Mouse (Mus musculus) neural tube, embryonic 14.5 days (tissue): Measurements from ENCODE around the gene Lrpap1. TPM values are rescaled to one million over a fixed set of nuclear protein-coding genes. Genes with fewer than 3 reads are reported as not detected.

Source experiments
- ATAC-seq: fragments of 200-750 bp; cut with Nextera tagmentation; 2 replicates; pipeline ENCODE4 v1.8.0; 2017; ENCODE audit warnings: low read depth, mild to moderate bottlenecking, moderate TSS enrichment, moderate library complexity
- H3K27ac ChIP-seq: fragments of 300-500 bp; sonication (generic); 2 replicates; pipeline ENCODE4 v1.5.1; 2014; ENCODE audit warnings: low read depth, mild to moderate bottlenecking, control low read depth, low read length, moderate library complexity, mixed read lengths
- H3K27me3 ChIP-seq: fragments of 300-500 bp; sonication (generic); 2 replicates; pipeline ENCODE4 v1.6.1; 2014; ENCODE audit warnings: low read length; ENCODE audit not compliant: control insufficient read depth, insufficient read depth
- H3K36me3 ChIP-seq: fragments of 300-500 bp; sonication (generic); 2 replicates; pipeline ENCODE4 v1.6.1; 2014; ENCODE audit warnings: low read length, mixed read lengths; ENCODE audit not compliant: control insufficient read depth, insufficient read depth
- H3K4me1 ChIP-seq: fragments of 300-500 bp; sonication (generic); 2 replicates; pipeline ENCODE4 v1.6.1; 2014; ENCODE audit warnings: low read length; ENCODE audit not compliant: control insufficient read depth, insufficient read depth
- H3K4me2 ChIP-seq: fragments of 300-500 bp; sonication (generic); 2 replicates; pipeline ENCODE4 v1.6.1; 2014; ENCODE audit warnings: mild to moderate bottlenecking, low read depth, low read length, control low read depth
- H3K4me3 ChIP-seq: fragments of 300-500 bp; sonication (generic); 2 replicates; pipeline ENCODE4 v1.5.1; 2014; ENCODE audit warnings: low read depth, low read length, control low read depth, mixed read lengths
- H3K9ac ChIP-seq: fragments of 300-500 bp; sonication (generic); replicated peaks from 2 replicates; pipeline ENCODE4 v1.6.1; 2014; ENCODE audit warnings: low read depth, mild to moderate bottlenecking, control low read depth, low read length, mixed read lengths
- H3K9me3 ChIP-seq: fragments of 300-500 bp; sonication (generic); 2 replicates; pipeline ENCODE4 v1.6.1; 2016; ENCODE audit warnings: low read length; ENCODE audit not compliant: control insufficient read depth
- WGBS: fragments of 180-500 bp; shearing (Covaris S2); extraction: QIAGEN DNeasy Blood & Tissue Kit; methylation state at CpG from one replicate; pipeline ENCODE4 v1.1.7; 2014; 5-methylcytosine and 5-hydroxymethylcytosine counted together
- polyA plus RNA-seq: library from polyadenylated mRNA; unstranded; fragments of >200 nt; fragmentation: Nextera tagmentation; extraction: Ambion mirVana; gene quantifications from 2 replicates; pipeline ENCODE4 v1.2.1, GENCODE M21; 2014

The Lrpap1 gene
- polyA plus RNA-seq, 1 experiment from 2014 or later, result 156 TPM

DNA sequence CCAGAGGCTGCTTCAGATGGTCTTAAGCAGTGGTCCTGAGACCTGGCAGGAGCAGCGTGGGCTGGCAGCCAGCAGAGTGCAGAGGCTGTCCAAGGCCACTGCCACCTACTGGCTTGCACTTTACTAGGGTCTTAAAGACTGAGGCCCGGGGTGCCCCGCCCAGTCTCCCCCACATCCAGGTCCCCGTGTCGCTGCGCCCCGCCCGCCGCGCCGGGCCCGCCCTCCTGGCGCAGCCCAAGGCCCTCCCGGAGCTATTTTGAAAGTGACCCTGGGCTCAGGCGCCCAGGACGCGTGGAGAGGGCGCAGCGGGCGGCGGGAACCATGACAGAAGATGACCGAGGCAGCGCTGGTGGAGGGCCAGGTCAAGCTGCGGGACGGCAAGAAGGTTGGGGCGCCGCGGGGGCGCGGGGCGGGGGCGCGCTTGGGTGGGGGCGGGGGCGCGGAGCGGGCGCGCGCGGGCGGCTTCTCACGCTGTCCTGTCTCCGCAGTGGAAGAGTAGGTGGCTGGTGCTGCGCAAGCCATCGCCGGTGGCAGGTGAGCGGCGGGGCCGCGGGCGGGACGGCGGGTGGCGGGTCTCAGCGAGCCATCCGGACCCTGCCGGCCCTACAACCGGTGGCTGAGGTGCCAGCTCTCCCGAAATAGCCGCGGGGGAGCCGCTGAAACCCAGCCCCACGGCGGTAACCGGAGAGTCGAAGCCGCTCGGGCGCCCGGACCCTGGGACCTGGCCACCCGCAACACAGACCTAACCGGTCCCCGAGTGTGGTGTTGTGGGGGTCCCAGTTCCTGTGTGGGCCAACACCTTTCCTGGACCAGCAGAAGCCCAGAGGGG, 48.7 kb downstream of the Lrpap1 start, which contains the start of gene Dok7:
Gene Dok7 (plus strand): TSS at position 163 of the 829 bp plus-strand sequence.
- Histone ChIP-seq H3K4me2 (peak within 1 kb of the TSS; percentile 94), H3K4me3 (peak within 1 kb of the TSS; percentile 56), H3K4me1 (no peaks in the 10 kb centered on the region), H3K36me3 (no peaks in the 10 kb centered on the region), H3K9ac (peak within 1 kb of the TSS; percentile 63), H3K27me3 (no peaks in the 10 kb centered on the region), H3K9me3 (no peaks in the 10 kb centered on the region), H3K27ac (0 out of 2 replicates have a peak within 1 kb of the TSS, but pooled peaks have one; percentile 16)
- under 1% methylated on average over 55 of the region's 74 CpGs for WGBS
- ATAC-seq, result peak; percentile 78

DNA sequence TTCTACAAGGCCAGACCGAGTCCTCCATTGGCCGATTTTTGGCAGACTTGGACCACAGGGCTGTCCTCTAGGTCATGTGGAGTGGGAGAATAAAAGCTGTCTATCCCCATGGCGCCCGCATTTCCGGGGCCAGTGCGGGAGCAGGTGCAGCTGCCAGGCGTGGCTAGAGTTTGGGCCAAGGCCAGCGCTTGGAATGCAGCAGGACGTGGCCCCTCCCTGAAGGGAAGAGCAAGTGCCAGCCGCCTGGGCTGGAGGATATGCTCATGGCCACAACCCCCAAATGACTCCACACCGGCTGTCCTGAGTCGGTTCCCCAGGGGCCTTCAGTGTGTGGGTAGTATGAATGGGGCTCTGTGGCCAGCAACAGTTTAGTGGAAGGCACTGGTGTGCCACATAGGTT, 50.5 kb downstream of the Lrpap1 start:
- H3K4me3 ChIP-seq, result no peak overlapping the region
- no peaks in the 10 kb centered on the region for H3K9me3 ChIP-seq
- H3K4me1 ChIP-seq, result no peaks in the 10 kb centered on the region
- no peaks in the 10 kb centered on the region for H3K36me3 ChIP-seq
- WGBS, result 55% methylated on average over 12 of the region's 12 CpGs
- H3K4me2 ChIP-seq, result no peak overlapping the region
- ATAC-seq, result peak; percentile 35; the same call in 1 of the 2 replicates
- H3K27ac ChIP-seq, result no peak overlapping the region
- H3K27me3 ChIP-seq, result no peaks in the 10 kb centered on the region
- no peak overlapping the region for H3K9ac ChIP-seq

DNA sequence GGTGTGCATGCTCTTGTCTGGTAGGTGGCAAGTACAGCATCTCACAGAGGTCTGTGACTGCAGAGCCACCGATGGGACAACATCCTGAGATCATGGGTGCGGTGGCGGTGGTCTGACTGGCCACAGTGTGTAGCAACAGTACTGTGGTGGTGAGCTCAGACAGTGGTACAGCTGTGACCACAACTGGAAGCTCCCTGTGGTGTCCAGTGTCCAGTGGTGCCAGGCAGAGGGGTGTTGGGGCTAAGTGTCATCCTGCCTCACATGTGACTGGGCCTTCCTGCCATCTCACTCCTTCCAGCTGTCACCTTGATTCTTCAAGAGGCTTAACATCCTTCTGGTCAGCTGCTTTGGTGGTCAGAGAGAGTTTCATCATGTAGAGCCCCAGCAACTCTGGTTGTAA, 50.9 kb downstream of the Lrpap1 start:
- no peak overlapping the region for H3K4me3 ChIP-seq
- no peak for ATAC-seq
- no peak overlapping the region for H3K9ac ChIP-seq
- no peak overlapping the region for H3K4me2 ChIP-seq
- H3K27me3 ChIP-seq, result no peaks in the 10 kb centered on the region
- H3K27ac ChIP-seq, result no peak overlapping the region
- H3K4me1 ChIP-seq, result no peaks in the 10 kb centered on the region
- H3K36me3 ChIP-seq, result no peaks in the 10 kb centered on the region
- 82% methylated on average over 3 of the region's 3 CpGs for WGBS
- no peaks in the 10 kb centered on the region for H3K9me3 ChIP-seq

DNA sequence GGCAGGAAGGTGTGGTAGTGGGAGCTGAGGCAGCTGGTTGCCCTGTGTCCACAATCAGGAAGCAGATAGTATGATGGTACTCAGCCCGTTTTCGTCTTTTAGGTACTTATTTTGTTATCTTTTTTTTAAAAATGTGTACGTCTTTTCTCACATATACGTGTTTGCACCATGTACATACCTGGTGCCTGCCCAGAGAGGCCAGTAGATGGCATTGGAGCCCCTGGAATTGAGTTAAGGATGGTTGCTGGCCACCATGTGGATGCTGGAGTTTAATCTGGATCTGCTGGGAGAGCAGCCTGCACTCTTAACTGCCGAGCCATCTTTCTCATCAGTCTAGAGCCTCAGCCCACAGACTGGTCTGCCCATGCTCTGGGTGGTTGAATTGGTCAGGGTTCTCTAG, 55.0 kb downstream of the Lrpap1 start:
- Histone ChIP-seq H3K36me3 (no peaks in the 10 kb centered on the region), H3K4me1 (no peaks in the 10 kb centered on the region), H3K9me3 (no peaks in the 10 kb centered on the region), H3K27ac (no peak overlapping the region), H3K4me3 (no peak overlapping the region), H3K9ac (no peak overlapping the region), H3K4me2 (no peak overlapping the region), H3K27me3 (no peaks in the 10 kb centered on the region)
- 80% methylated on average over 5 of the region's 5 CpGs for WGBS
- ATAC-seq, result no peak

DNA sequence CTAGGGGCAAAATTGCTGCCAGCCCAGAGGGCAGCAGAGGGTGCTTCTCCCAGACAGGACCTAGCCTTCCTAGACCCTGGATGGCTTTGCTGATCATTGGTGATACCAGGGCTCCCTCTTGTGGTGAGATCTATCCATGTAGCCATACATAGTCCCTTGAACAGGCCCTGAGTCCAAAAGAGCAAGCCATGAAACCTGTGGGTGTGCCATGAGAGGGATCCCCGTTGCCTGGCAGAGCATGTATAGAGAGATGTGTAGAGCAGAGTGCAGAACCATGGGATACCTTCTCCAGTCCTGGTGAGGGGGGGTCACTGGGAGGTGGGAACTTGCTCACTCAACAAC, 62.5 kb downstream of the Lrpap1 start:
- Histone ChIP-seq H3K9me3 (no peaks in the 10 kb centered on the region), H3K9ac (no peak overlapping the region), H3K4me1 (no peaks in the 10 kb centered on the region), H3K4me3 (no peak overlapping the region), H3K27me3 (no peaks in the 10 kb centered on the region), H3K27ac (no peak overlapping the region), H3K36me3 (no peaks in the 10 kb centered on the region), H3K4me2 (no peak overlapping the region)
- 41% methylated on average over 1 of the region's 1 CpGs for WGBS
- peak; percentile 88 for ATAC-seq

DNA sequence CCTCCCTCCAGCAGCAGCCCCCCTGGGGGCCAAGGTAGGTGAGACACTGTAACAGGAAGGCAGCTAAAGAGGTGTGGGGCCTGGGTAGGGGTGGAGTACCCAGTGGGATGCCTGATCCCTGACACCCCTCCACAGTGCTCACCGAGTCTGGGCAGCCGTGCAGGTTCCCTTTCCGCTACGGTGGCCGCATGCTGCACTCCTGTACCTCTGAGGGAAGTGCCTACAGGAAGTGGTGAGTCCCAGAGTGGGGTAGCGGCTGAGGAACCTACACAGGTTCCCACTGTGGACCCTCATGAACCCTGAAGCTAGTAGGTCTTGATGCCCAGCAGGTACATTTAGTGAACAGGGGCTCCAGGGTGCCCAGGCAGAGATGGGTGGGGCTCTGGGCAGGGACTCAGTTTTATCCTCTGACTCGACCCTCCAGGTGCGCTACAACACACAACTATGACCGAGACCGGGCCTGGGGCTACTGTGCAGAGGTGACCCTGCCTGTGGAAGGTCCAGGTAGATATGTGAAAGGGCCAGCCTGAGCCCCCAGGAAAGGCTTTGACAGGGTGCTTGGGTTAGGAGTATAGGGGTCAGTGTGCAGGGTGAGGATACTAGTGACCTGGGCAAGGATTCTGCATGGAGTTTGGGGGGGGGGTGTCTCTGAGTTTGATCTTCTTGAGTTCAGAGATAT, 63.0 kb downstream of the Lrpap1 start:
- Histone ChIP-seq H3K4me2 (no peak overlapping the region), H3K9ac (no peak overlapping the region), H3K4me1 (no peaks in the 10 kb centered on the region), H3K27ac (no peak overlapping the region), H3K27me3 (no peaks in the 10 kb centered on the region), H3K9me3 (no peaks in the 10 kb centered on the region), H3K36me3 (no peaks in the 10 kb centered on the region), H3K4me3 (no peak overlapping the region)
- ATAC-seq, result peak; percentile 22; the same call in 1 of the 2 replicates
- 77% methylated on average over 10 of the region's 10 CpGs for WGBS

Other genes with a start within 250 kb of the Lrpap1 start
- gene Msantd1, start 197.8 kb downstream of the Lrpap1 start, polyA plus RNA-seq, result 2.8 and 3.9 TPM in 2 replicates
- 31.6 and 36.1 TPM in 2 replicates for gene Rgs12, start 156.3 kb downstream of the Lrpap1 start, polyA plus RNA-seq
- 0.40 and 0.54 TPM in 2 replicates for gene Hgfac, start 64.3 kb downstream of the Lrpap1 start, polyA plus RNA-seq
- gene Dok7, start 49.0 kb downstream of the Lrpap1 start, polyA plus RNA-seq, result 4.2 and 5.7 TPM in 2 replicates
- gene Adra2c, start 172.6 kb upstream of the Lrpap1 start, polyA plus RNA-seq, result 0.99 and 1.2 TPM in 2 replicates